Mouse (Mus musculus): ENCODE results near the gene Vdr.

GRCm38 (mm10) chr15:97878696-97879328 is 31.6 kb downstream of the Vdr start:
- TF ChIP-seq CTCF (IDR thresholded peaks at IDR 0.05), result no peak; the same call in 1 of the 2 replicates
- TF ChIP-seq EP300 (IDR thresholded peaks at IDR 0.05), result no peak

Data from lung, postnatal 0 days (tissue).